Mouse (Mus musculus) gastrocnemius, adult 2 months (tissue): ENCODE data around the gene Zfp458. TPM values are rescaled to one million over a fixed set of nuclear protein-coding genes. Genes with fewer than 3 reads are reported as not detected.
"Not testable (repeated sequence)": the region's sequence is repeated elsewhere in the genome, so short reads cannot be mapped to it uniquely, and the experiment has no call there.

Experiments used
- DNase-seq: peaks from one replicate; pipeline ENCODE4 v3.0.0; 2022
- H3K27ac ChIP-seq: fragments of 200-600 bp; 2 replicates; pipeline ENCODE4 v1.8.1; 2022; ENCODE audit warnings: mild to moderate bottlenecking
- H3K4me3 ChIP-seq: fragments of 200-600 bp; 2 replicates; pipeline ENCODE4 v1.8.1; 2022; ENCODE audit warnings: mild to moderate bottlenecking, moderate library complexity
- CTCF ChIP-seq: fragments of 200-600 bp; IDR thresholded peaks from 2 replicates; pipeline ENCODE4 v1.8.1; 2022; ENCODE audit warnings: antibody characterized with exemption, mild to moderate bottlenecking, moderate library complexity
- intact Hi-C: fragments of 180-260 bp; cut with DNase I; formaldehyde crosslinking; loops from one replicate; pipeline ENCODE4 v1.15.1; 2025
- long read RNA-seq, 2 experiments: library from polyadenylated mRNA; stranded (forward); transcript quantifications; one replicate each; pipeline ENCODE4 v2.0.0; 2021
- total RNA-seq, 2 experiments: library from RNA; stranded (reverse); gene quantifications; 2 replicates each; pipeline ENCODE4 v1.2.3; 2021

Gene Zfp458
- total RNA-seq, result 1 to 10 TPM; 1.3 to 1.5 TPM
- long read RNA-seq, experiment 1, result 0 reads
- long read RNA-seq, experiment 2, partial matches to known transcripts, result 0 of 1 reads
- long read RNA-seq, experiment 2, other reads (novel, unspliced or antisense), result 0 of 1 reads

GRCm38 (mm10) chr13:67278314-67278713, at the start of gene Zfp458:
Zfp458 (minus strand) TSS chr13:67278466.
- no peak within 1 kb of the TSS for H3K27ac ChIP-seq
- TF ChIP-seq CTCF, result no peak
- H3K4me3 ChIP-seq, result no peak within 1 kb of the TSS
- no peak for DNase-seq
- intact Hi-C loops, result no loop called here

- H3K4me3 ChIP-seq, result peak overlapping the region; percentile 95
- intact Hi-C loops, result loop anchor here (5.0 to 10.0 kb wide), 2 partner anchors 39 to 112 kb away; partner anchors contain the start of gene Zfp455
- DNase-seq, result no peak
- no peak for TF ChIP-seq CTCF
- H3K27ac ChIP-seq, result peak overlapping the region; percentile 94
Observed at GRCm38 (mm10) chr13:67306718-67307117, 28.5 kb upstream of the Zfp458 start.

DNA sequence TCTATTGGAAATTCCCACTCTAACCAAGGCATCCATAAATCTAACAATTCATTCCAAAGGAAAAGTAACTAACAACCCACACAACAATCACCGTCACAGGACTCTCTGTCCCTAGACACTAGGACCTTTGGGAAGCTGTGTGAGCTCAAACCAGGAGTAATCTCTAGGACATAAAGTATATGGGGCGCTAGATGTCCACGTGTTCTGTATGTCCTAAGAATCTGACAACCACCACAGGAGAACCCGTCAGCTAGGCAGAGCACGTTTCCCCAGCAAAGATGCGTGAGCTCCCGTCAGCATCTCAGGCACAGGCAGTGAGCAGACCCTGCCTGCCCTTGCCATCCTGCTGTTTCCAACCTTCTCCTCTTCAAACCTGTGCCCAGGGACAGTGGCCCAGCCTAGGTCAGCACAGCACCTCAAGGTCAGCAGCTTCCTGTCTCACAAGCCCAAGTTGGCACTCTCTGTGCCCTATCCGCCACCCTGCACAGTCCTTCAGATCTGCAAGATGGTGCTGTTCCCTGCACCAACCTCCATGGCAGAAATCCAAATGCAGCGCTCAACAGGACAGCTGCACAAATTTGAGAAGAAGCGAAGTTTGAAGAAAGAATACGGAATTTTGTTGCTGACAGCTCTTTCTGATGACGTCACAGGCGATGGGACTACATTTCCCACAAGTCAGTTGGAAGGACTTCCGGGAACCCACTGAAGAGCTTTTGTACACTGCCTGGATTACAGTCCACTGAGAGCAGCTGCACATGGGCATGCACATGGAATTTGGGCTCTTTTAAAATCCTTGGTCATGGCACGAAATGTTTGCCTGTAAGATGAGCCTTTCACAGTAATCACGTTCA, 27.8 kb upstream of the Zfp458 start, which contains the start of gene Zfp457:
Gene Zfp457, minus strand, starts transcription at position 664 of the 851 bp plus-strand sequence.
- intact Hi-C loops, result loop anchor here (1.0 to 10.0 kb wide), 3 partner anchors 39 to 178 kb away; partner anchors contain the start of gene Zfp455
- peak; percentile 88 for DNase-seq
- TF ChIP-seq CTCF, result no peak; the same call in 1 of the 2 replicates
- peak within 1 kb of the TSS; percentile 94 for H3K27ac ChIP-seq
- H3K4me3 ChIP-seq, result peak within 1 kb of the TSS; percentile 95

GRCm38 (mm10) chr13:67269383-67270065, 8.7 kb downstream of the Zfp458 start:
- intact Hi-C loops, result loop anchor here (5.0 to 10.0 kb wide), 2 partner anchors 38 to 235 kb away; partner anchors contain the start of genes Zfp457 and Zfp58
- Histone ChIP-seq H3K4me3 (peak overlapping the region; percentile 93), H3K27ac (peak overlapping the region; percentile 89)
- DNase-seq, result not testable (repeated sequence)

DNA sequence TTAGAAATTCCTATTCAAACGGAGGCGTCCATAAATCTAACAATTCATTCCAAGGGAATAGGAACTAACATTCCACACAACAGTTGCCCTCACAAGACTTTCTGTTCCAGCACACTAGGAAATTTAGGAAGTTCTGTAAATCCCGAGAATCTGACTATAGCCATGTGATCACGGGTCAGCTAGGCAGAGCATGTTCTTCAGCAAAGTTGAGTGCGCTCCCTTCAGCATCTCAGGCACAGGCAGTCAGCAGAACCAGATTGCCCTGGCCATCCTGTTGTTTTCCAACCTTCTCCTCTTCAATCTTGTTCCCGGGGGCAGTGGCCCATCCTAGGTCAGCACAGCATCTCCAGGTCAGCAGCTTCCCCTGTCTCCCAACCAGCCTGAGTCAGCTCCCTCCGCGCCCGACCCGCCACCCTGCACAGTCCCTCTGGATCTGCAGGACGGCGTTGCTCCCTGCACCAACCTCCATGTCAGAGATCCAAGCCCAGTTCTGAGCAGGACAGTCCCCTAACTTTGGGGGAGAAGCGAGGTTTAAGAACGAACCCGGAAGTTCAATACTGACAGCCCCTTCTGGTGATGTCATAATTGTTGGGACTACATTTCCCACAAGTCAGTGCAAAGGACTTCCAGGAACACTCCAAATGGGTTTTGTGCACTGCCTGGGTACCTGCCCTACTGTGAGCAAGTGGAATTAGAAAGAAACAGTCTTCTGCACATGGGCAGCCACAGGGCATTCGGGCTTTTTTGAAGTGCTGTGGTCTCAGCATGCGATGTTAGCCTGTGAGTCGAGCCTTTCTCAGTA, 9.5 kb downstream of the Zfp458 start:
- Histone ChIP-seq H3K4me3 (peak overlapping the region; percentile 93), H3K27ac (peak overlapping the region; percentile 89)
- intact Hi-C loops, result loop anchor here (5.0 to 10.0 kb wide), 2 partner anchors 39 to 236 kb away; partner anchors contain the start of genes Zfp457 and Zfp58
- TF ChIP-seq CTCF, result no peak
- DNase-seq, result peak; percentile 57

- intact Hi-C loops, result no loop called here
- TF ChIP-seq CTCF, result no peak
- H3K4me3 ChIP-seq, result no peak overlapping the region
- DNase-seq, result no peak
- no peak overlapping the region for H3K27ac ChIP-seq
Observed at GRCm38 (mm10) chr13:67214015-67214607, 64.2 kb downstream of the Zfp458 start.

Other genes with a start within 250 kb of the Zfp458 start
- 1 to 10 TPM; 1.1 to 1.2 TPM for gene Zfp712, start 217.3 kb downstream of the Zfp458 start, total RNA-seq
- 1 to 10 TPM in 1 of 2 experiments, under 1 TPM in 1; 0.17 to 1.6 TPM for gene Zfp708, start 180.5 kb downstream of the Zfp458 start, total RNA-seq
- gene Gm28557, start 169.9 kb downstream of the Zfp458 start, total RNA-seq, result 1 to 10 TPM; 2.2 to 3.4 TPM
- gene Rslcan18, start 162.2 kb downstream of the Zfp458 start, total RNA-seq, result under 1 TPM; 0.38 to 0.64 TPM
- 1 to 10 TPM; 4.7 to 5.6 TPM for gene Zfp759, start 156.8 kb downstream of the Zfp458 start, total RNA-seq
- gene Rsl1, start 105.3 kb downstream of the Zfp458 start, total RNA-seq, result 1 to 10 TPM; 1.5 to 2.0 TPM
- under 1 TPM; 0.50 to 0.61 TPM for gene Zfp455, start 84.0 kb downstream of the Zfp458 start, total RNA-seq
- 1 to 10 TPM; 4.0 to 4.4 TPM for gene Zfp457, start 28.0 kb upstream of the Zfp458 start, total RNA-seq
- 1 to 10 TPM; 1.5 to 1.6 TPM for gene Zfp595, start 54.1 kb upstream of the Zfp458 start, total RNA-seq
- gene Gm28044, start 82.1 kb upstream of the Zfp458 start, total RNA-seq, result 1 to 10 TPM; 1.2 to 1.6 TPM
- 1 to 10 TPM; 1.1 to 1.2 TPM for gene Zfp953, start 82.1 kb upstream of the Zfp458 start, total RNA-seq
- gene Gm28041, start 97.3 kb upstream of the Zfp458 start, total RNA-seq, result not detected
- under 1 TPM; 0.20 to 0.53 TPM for gene Zfp456, start 97.3 kb upstream of the Zfp458 start, total RNA-seq
- gene Zfp429, start 121.4 kb upstream of the Zfp458 start, total RNA-seq, result 1 to 10 TPM; 1.0 to 1.7 TPM
- gene Zfp459, start 143.0 kb upstream of the Zfp458 start, total RNA-seq, result 1 to 10 TPM in 1 of 2 experiments, under 1 TPM in 1; 0.92 to 1.2 TPM
- gene Zfp874a, start 173.2 kb upstream of the Zfp458 start, total RNA-seq, result 1 to 10 TPM; 6.5 to 8.3 TPM
- 10 to 100 TPM; 13.4 to 13.8 TPM for gene Zfp874b, start 205.8 kb upstream of the Zfp458 start, total RNA-seq
- gene Zfp58, start 222.1 kb upstream of the Zfp458 start, total RNA-seq, result 1 to 10 TPM; 4.2 to 4.8 TPM
- gene Gm26965, start 247.7 kb upstream of the Zfp458 start, total RNA-seq, result under 1 TPM in 1 of 2 experiments, not detected in 1; 0.20 TPM
- 1 to 10 TPM; 3.5 to 5.2 TPM for gene Zfp87, start 247.7 kb upstream of the Zfp458 start, total RNA-seq